Mouse (Mus musculus): ENCODE results near the gene Olfr773.
"Not testable (repeated sequence)": the region's sequence is repeated elsewhere in the genome, so short reads cannot be mapped to it uniquely, and the experiment has no call there.

- not testable (repeated sequence) for TF ChIP-seq CTCF (conservative IDR thresholded peaks at IDR 0.05; ENCODE audit: low read length); NANOG (IDR thresholded peaks at IDR 0.05; ENCODE audit: borderline replicate concordance, low read length); POU5F1 (IDR thresholded peaks at IDR 0.05; ENCODE audit: borderline replicate concordance, low read length)
These were observed at the start of gene Olfr773 for GRCm38 (mm10) chr10:129187319-129187718.

Data from E14TG2a.4 (cell line).